Mouse (Mus musculus) liver, embryonic 15.5 days (tissue): ENCODE measurements around the gene Olfr71. TPM values are rescaled to one million over a fixed set of nuclear protein-coding genes. Genes with fewer than 3 reads are reported as not detected.

ENCODE experiments used
- ATAC-seq: fragments of 200-750 bp; cut with Nextera tagmentation; 2 replicates; pipeline ENCODE4 v1.8.0; 2017; ENCODE audit warnings: moderate number of reproducible peaks, mild to moderate bottlenecking, moderate library complexity; ENCODE audit not compliant: insufficient read depth
- H3K27ac ChIP-seq: fragments of 300-500 bp; sonication (generic); replicated peaks from 2 replicates; pipeline ENCODE4 v1.5.1; 2015; ENCODE audit warnings: mild to moderate bottlenecking, inconsistent platforms
- H3K27me3 ChIP-seq: fragments of 300-500 bp; sonication (generic); 2 replicates; pipeline ENCODE4 v1.6.1; 2015; ENCODE audit warnings: mild to moderate bottlenecking, inconsistent platforms
- H3K36me3 ChIP-seq: fragments of 300-500 bp; sonication (generic); replicated peaks from 2 replicates; pipeline ENCODE4 v1.6.1; 2015; ENCODE audit warnings: moderate library complexity, mild to moderate bottlenecking, inconsistent platforms
- H3K4me1 ChIP-seq: fragments of 300-500 bp; sonication (generic); replicated peaks from 2 replicates; pipeline ENCODE4 v1.6.1; 2015; ENCODE audit warnings: inconsistent platforms
- H3K4me2 ChIP-seq: fragments of 300-500 bp; sonication (generic); 2 replicates; pipeline ENCODE4 v1.6.1; 2015; ENCODE audit warnings: moderate library complexity, mild to moderate bottlenecking, inconsistent platforms
- H3K4me3 ChIP-seq: fragments of 300-500 bp; sonication (generic); replicated peaks from 2 replicates; pipeline ENCODE4 v1.5.1; 2015; ENCODE audit warnings: mild to moderate bottlenecking, inconsistent platforms
- H3K9ac ChIP-seq: fragments of 300-500 bp; sonication (generic); 2 replicates; pipeline ENCODE4 v1.6.1; 2015; ENCODE audit warnings: moderate library complexity, mild to moderate bottlenecking, inconsistent platforms
- H3K9me3 ChIP-seq: fragments of 300-500 bp; sonication (generic); replicated peaks from 2 replicates; pipeline ENCODE4 v1.6.1; 2016; ENCODE audit warnings: inconsistent platforms
- WGBS: fragments of 180-500 bp; shearing (Covaris S2); methylation state at CpG from one replicate; pipeline ENCODE4 v1.1.7; 2015; ENCODE audit warnings: mixed read lengths; ENCODE audit not compliant: insufficient replicate concordance; 5-methylcytosine and 5-hydroxymethylcytosine counted together
- polyA plus RNA-seq: library from polyadenylated mRNA; unstranded; fragments of >200 nt; fragmentation: Nextera tagmentation; extraction: Ambion mirVana; gene quantifications from 2 replicates; pipeline ENCODE4 v1.2.1, GENCODE M21; 2015

Olfr71 gene
- polyA plus RNA-seq, 1 experiment from 2014 or later: not detected

DNA sequence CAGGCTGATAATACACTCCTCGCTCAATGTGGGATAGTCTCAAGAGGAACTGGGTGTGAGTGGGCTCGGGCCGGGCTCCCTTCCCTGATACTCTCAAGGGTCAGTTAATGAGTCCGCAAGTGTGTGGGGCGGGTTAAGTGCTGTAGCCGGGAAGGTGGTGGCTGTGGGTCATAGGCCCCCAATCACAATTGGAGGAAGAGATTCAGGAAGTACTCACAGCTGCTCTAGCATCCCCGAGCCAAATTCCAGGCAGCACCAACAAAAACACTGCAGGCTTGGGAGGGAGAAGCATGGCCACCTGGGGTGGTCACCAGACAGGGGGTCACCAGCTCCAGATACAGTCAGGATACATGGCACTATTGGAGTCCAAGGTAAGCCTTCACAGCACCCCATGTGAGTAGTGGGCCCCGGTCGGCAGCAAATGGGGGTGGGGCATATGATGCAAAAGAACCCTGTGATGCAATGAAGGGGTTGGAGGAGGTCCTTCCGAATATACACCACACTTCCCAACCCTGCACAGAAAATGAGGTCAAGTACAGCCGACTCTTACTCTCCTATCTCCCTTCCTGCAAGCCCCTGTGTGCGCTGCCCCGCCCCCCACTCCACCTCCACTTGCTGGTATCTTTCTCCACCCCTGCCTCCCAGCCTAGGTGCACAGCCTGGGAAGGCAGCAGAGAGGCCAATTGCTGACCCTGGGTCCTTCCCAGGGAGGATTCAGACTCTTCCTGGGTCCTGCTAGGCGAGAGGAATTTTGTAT is 19.9 kb upstream of the Olfr71 start, which contains the start of gene Spaar:
Gene Spaar, plus strand, starts transcription at position 241 of the 757 bp plus-strand sequence.
- no peak within 1 kb of the TSS for H3K4me2 ChIP-seq
- peaks cover 33% of the 10 kb centered on the region for H3K4me1 ChIP-seq
- H3K9me3 ChIP-seq: no peaks in the 10 kb centered on the region
- ATAC-seq: no peak
- no peaks in the 10 kb centered on the region for H3K36me3 ChIP-seq
- H3K27ac ChIP-seq: 0 out of 2 replicates have a peak within 1 kb of the TSS, but pooled peaks have one; percentile 26
- 18% methylated on average over 14 of the region's 14 CpGs for WGBS
- no peaks in the 10 kb centered on the region for H3K27me3 ChIP-seq
- H3K9ac ChIP-seq: no peak within 1 kb of the TSS
- no peak within 1 kb of the TSS for H3K4me3 ChIP-seq

DNA sequence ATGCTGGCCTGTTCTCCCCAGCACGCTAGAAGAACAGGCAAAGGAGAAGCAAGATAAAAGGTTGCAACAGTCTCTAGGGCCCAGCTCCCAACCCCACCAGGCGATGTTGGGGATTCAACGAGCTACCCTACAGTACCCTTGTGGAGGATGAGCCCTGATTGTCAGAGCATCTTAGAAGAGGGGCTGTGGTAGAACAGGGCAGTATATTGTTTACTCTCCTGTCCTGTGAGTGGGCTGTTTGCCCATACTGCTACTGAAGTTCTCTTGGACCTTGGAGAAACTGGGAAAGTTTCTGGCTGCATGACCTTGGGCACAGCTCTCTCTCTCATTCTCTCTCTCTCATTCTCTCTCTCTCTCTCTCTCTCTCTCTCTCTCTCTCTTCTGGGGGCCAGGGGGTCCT is 19.1 kb upstream of the Olfr71 start:
- no peak overlapping the region for H3K9ac ChIP-seq
- H3K9me3 ChIP-seq: no peaks in the 10 kb centered on the region
- no peaks in the 10 kb centered on the region for H3K36me3 ChIP-seq
- no peak overlapping the region for H3K4me2 ChIP-seq
- no peak overlapping the region for H3K4me3 ChIP-seq
- H3K4me1 ChIP-seq: peaks cover 33% of the 10 kb centered on the region
- no peak for ATAC-seq
- 14% methylated on average over 3 of the region's 3 CpGs for WGBS
- H3K27me3 ChIP-seq: no peaks in the 10 kb centered on the region
- 0 out of 2 replicates have a peak overlapping the region, but pooled peaks have one; percentile 26 for H3K27ac ChIP-seq

GRCm38 (mm10) chr4:43728576-43728954 is 18.5 kb upstream of the Olfr71 start:
- Histone ChIP-seq H3K27me3 (no peaks in the 10 kb centered on the region), H3K36me3 (no peaks in the 10 kb centered on the region), H3K9me3 (no peaks in the 10 kb centered on the region), H3K4me2 (no peak overlapping the region), H3K9ac (no peak overlapping the region), H3K27ac (0 out of 2 replicates have a peak overlapping the region, but pooled peaks have one; percentile 26), H3K4me1 (peaks cover 33% of the 10 kb centered on the region), H3K4me3 (no peak overlapping the region)
- no peak for ATAC-seq
- 20% methylated on average over 5 of the region's 5 CpGs for WGBS

DNA sequence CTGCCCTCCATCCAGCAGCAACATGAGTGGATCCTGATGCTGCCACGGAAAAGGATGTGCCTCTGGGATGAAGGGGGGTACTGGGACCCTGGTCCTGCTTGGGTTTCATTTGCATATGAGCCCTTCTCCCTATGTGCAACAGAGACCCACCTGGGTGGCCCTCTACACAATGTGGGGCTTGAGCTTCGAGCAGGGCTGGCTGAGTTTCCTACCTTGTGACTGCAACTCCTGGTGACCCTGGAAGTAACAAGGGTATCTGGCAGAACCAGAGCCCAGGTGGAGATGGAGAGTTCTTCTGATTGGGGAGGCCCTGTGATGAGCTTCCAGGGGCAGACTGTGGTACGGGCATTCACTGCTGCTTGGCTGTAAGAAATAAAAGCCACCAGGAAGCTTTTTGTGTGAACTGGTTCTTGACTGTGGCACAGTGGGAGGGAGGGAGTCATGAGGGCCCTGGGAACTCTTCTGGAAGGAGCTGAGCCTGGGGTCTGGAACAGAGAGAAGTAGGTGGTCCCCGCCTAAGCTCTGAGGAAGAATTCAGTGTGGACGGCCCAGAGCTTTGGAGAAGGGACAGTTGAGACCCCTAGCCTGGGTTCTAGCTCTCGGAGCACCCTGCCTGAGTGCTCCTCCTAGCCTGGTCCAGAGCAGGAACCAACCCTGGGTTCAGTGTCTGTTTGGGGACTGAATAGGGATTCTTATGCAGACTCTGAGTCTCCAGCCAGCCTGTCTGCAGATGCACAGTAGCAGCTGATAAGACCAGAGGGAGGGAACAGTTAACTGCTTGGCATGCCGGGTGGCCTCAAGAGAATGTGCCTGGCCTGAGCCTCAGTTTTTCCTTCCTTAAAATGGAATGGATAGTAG is 17.9 kb upstream of the Olfr71 start:
- Histone ChIP-seq H3K27me3 (no peaks in the 10 kb centered on the region), H3K4me3 (no peak overlapping the region), H3K4me2 (no peak overlapping the region), H3K4me1 (peaks cover 33% of the 10 kb centered on the region), H3K36me3 (no peaks in the 10 kb centered on the region), H3K27ac (peak overlapping the region; percentile 11; the same call in 1 of the 2 replicates), H3K9me3 (no peaks in the 10 kb centered on the region), H3K9ac (no peak overlapping the region)
- ATAC-seq: no peak
- 48% methylated on average over 7 of the region's 7 CpGs for WGBS

DNA sequence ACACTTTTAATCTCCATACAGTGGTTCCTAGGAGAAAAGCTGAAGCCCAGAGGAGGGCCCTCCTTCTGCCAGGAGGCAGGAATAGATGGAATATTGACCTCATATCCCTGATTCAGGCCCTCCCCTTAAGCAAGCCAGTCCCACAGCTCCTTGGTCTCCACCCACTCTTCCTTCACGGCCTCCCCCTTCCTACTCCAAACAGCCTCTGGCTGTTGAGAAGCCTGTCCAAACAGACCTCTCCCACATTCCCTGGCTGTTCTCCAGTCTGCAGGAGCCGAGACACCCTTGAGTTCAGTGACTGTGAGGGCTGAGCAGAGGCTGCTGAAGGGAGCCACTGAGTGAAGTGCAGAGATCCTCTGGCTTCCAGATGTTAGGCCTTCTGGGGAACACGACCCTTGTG is 16.9 kb upstream of the Olfr71 start, which contains the start of gene Hrct1:
Gene Hrct1, plus strand, starts transcription at position 194 of the 400 bp plus-strand sequence.
- Histone ChIP-seq H3K27ac (peak within 1 kb of the TSS; percentile 11; the same call in 1 of the 2 replicates), H3K4me1 (peaks cover 33% of the 10 kb centered on the region)
- WGBS: 39% methylated on average over 3 of the region's 3 CpGs

GRCm38 (mm10) chr4:43726228-43726993 is 16.4 kb upstream of the Olfr71 start:
- 40% methylated on average over 12 of the region's 12 CpGs for whole genome bisulfite sequencing
- peaks cover 33% of the 10 kb centered on the region for H3K4me1 ChIP-seq

More for the DNA sequence above, 16.9 kb upstream of the Olfr71 start, which contains the start of gene Hrct1:
- no peaks in the 10 kb centered on the region for H3K36me3 ChIP-seq
- H3K27me3 ChIP-seq: no peaks in the 10 kb centered on the region
- no peak within 1 kb of the TSS for H3K4me2 ChIP-seq
- H3K9ac ChIP-seq: no peak within 1 kb of the TSS
- no peak for ATAC-seq
- no peaks in the 10 kb centered on the region for H3K9me3 ChIP-seq
- H3K4me3 ChIP-seq: no peak within 1 kb of the TSS

DNA sequence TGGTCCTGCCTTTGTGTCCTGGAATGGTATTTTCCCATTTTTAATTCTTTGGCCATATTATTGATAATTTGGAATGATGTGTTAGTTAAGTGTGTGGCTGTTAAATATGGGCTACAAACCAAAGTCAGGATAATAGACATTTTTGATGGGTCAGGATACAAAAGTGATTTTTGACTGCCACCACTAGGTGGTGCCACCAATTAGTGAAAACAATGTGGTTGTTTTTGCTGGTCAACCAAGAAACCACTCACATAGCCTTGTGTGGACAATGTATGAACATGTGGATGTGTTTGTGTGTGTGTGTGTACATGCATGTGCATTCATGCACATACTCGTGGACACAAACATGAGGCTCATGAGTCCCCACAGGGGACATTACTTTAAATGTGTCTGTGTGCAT is 14.7 kb upstream of the Olfr71 start:
- Histone ChIP-seq H3K27me3 (no peaks in the 10 kb centered on the region), H3K9ac (no peak overlapping the region), H3K4me3 (no peak overlapping the region), H3K9me3 (no peaks in the 10 kb centered on the region), H3K4me2 (no peak overlapping the region), H3K4me1 (peaks cover 22% of the 10 kb centered on the region), H3K36me3 (no peaks in the 10 kb centered on the region), H3K27ac (no peak overlapping the region)
- no peak for ATAC-seq
- 14% methylated on average over 1 of the region's 1 CpGs for WGBS

More at GRCm38 (mm10) chr4:43726228-43726993, 16.4 kb upstream of the Olfr71 start:
- H3K27ac ChIP-seq: no peak overlapping the region
- H3K27me3 ChIP-seq: no peaks in the 10 kb centered on the region
- H3K9me3 ChIP-seq: no peaks in the 10 kb centered on the region
- no peak overlapping the region for H3K4me2 ChIP-seq
- no peak for ATAC-seq
- H3K9ac ChIP-seq: no peak overlapping the region
- H3K36me3 ChIP-seq: no peaks in the 10 kb centered on the region
- no peak overlapping the region for H3K4me3 ChIP-seq

DNA sequence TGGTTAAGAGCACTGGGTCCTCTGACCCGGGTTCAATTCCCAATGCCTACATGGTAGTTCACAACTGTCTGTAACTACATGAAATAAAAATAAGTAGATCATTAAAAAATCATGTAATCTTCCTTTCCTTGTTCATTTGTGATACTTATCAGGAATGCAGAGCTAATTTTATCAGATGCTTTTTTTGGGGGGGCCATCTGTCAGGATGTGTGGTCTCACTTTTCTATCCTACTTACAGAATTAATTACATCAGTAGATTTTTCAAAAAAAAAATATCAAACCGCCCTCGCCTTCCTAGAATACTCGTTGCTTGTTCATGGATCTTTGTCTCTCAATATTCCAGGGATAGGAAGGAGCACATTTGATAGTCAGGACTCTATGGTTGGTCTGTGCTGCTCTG is 12.1 kb upstream of the Olfr71 start:
- Histone ChIP-seq H3K36me3 (no peaks in the 10 kb centered on the region), H3K9ac (no peak overlapping the region), H3K4me3 (no peak overlapping the region), H3K4me1 (no peaks in the 10 kb centered on the region; the same call in 1 of the 2 replicates), H3K4me2 (no peak overlapping the region), H3K9me3 (no peaks in the 10 kb centered on the region), H3K27ac (no peak overlapping the region), H3K27me3 (no peaks in the 10 kb centered on the region)
- ATAC-seq: no peak
- 78% methylated on average over 4 of the region's 4 CpGs for WGBS

GRCm38 (mm10) chr4:43720491-43721228 is 10.6 kb upstream of the Olfr71 start:
- Histone ChIP-seq H3K27me3 (no peaks in the 10 kb centered on the region), H3K4me2 (no peak overlapping the region), H3K4me1 (no peaks in the 10 kb centered on the region), H3K9me3 (no peaks in the 10 kb centered on the region), H3K36me3 (no peaks in the 10 kb centered on the region), H3K4me3 (no peak overlapping the region), H3K9ac (no peak overlapping the region), H3K27ac (no peak overlapping the region)
- ATAC-seq: no peak
- WGBS: 55% methylated on average over 13 of the region's 16 CpGs

DNA sequence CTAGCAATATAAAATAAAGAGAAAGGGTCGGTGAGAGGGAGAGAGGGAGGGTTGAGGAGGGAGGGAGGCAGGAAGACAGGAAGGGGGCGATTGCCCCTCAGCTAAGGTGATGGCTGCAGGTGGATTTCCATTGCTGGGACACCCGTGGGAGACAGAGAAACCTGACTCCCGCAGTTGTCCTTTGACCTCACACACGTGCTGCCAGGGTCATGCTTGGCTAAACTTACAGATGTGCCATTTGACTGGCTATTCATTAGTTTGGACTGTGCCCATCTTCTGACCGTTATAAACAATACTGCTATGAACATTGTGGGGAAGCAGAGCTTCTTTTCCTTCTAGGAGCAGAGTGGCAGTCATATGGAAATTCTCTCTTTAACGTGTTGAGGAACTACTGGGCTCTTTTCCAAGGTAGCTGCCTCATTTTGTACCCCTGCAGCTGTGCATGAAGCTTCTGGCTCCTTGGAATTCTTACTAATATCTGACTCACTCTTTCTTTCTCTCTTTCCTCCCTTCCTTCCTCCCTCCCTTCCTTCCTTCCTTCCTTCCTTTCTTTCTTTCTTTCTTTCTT is 3.7 kb upstream of the Olfr71 start:
- H3K9me3 ChIP-seq: no peaks in the 10 kb centered on the region
- no peak overlapping the region for H3K9ac ChIP-seq
- H3K4me2 ChIP-seq: no peak overlapping the region
- no peaks in the 10 kb centered on the region for H3K36me3 ChIP-seq
- ATAC-seq: no peak
- H3K27me3 ChIP-seq: peaks cover 12% of the 10 kb centered on the region
- 40% methylated on average over 7 of the region's 7 CpGs for WGBS
- H3K27ac ChIP-seq: no peak overlapping the region
- H3K4me3 ChIP-seq: no peak overlapping the region
- no peaks in the 10 kb centered on the region for H3K4me1 ChIP-seq
